Mouse (Mus musculus) MEL-GATA-1-ER (cell line): Measurements from ENCODE around the gene Rpap3.

Experiments used
- DNase-seq: peaks from one replicate; pipeline ENCODE4 v3.0.0-alpha.2; 2012; ENCODE audit warnings: low read depth; ENCODE audit errors: extremely low read depth

The Rpap3 gene

DNA sequence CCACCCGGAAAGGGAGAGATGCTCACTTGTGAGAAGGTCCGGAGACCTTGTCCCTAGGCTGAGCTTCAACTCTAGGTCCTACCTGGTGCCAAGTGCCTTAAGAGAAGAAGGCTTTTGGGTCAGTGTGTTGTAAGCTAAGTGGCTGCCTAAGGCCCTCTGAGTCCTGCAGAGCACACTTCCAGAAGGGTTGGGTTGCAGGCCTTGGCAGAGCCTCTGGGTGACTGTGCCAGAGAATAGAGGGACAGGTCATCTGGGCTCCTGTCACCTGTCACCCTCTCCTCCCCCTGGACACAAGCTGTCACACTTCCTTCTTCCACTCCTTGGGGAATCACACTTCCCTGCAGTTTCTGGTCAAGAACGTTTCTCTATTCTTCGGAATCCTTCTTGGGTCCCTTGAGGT lies 55.9 kb downstream of the Rpap3 start:
- no peak for DNase-seq

DNA sequence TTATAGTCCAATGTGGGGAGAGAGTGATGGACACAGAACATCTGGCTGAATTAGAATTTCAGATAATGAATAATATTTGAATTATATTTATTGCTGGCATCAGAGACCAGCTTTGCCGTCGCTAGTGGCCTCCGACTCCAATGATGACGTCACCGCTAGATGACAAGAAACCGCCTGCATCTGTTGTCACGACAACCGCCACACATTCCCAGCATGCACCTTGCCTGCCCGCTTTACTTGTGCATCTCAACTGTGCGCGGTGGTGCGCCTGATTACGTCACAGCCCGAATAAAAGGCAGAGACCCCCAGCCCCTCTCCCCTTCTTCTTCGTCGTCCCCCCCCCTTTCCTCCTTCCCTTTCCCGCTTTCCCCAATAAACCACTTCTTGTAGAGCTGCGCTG lies 57.4 kb downstream of the Rpap3 start:
- DNase-seq = no peak

- DNase-seq = no peak
Measured at GRCm38 (mm10) chr15:97646426-97646825, 59.2 kb downstream of the Rpap3 start.

DNA sequence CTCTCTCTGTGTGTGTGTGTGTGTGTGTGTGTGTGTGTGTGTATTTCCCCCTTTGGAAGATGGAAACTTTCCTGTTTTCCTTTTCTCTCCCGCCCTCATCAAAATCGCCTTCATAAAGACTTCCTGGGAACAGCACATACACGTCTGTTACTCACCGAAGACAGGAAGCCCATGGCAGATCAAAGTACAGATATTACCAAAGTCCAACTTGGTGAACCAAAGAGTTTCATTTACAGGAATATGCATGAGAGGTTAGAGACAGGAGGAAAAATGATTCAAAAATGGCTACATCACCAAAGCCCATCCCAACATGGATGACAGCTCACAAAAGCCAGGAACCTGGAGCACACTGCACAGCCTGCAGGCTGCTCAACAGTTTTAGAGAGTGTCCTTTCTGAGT lies 61.6 kb downstream of the Rpap3 start:
- DNase-seq = no peak
